Mouse (Mus musculus) heart, adult 2 months (tissue): ENCODE measurements around the gene Wfdc1. TPM values are rescaled to one million over a fixed set of nuclear protein-coding genes. Genes with fewer than 3 reads are reported as not detected.
A peak's percentile ranks its signal among the peaks of the same experiment; 100 is the strongest.

ENCODE experiments used
- DNase-seq, 2 experiments: peaks; one replicate each; pipeline ENCODE4 v3.0.0; 2021
- H3K27ac ChIP-seq: fragments of 200-600 bp; 2 replicates; pipeline ENCODE4 v1.8.1; 2022
- H3K27me3 ChIP-seq: fragments of 200-500 bp; 2 replicates; pipeline ENCODE4 v1.6.1; 2012; ENCODE audit warnings: mild to moderate bottlenecking, low read length, inconsistent platforms, mixed read lengths; ENCODE audit not compliant: control insufficient read depth, insufficient read depth
- H3K36me3 ChIP-seq: fragments of 200-500 bp; 2 replicates; pipeline ENCODE4 v1.6.1; 2012; ENCODE audit warnings: low read length, inconsistent platforms; ENCODE audit not compliant: control insufficient read depth, insufficient read depth
- H3K4me1 ChIP-seq: fragments of 200-500 bp; 2 replicates; pipeline ENCODE4 v1.6.1; 2011; ENCODE audit warnings: low read length; ENCODE audit not compliant: control insufficient read depth, insufficient read depth
- H3K4me3 ChIP-seq: fragments of 200-600 bp; 2 replicates; pipeline ENCODE4 v1.8.1; 2022
- H3K79me2 ChIP-seq: fragments of 200-500 bp; replicated peaks from 2 replicates; pipeline ENCODE4 v1.6.1; 2012; ENCODE audit warnings: mild to moderate bottlenecking, inconsistent platforms, low read length, moderate library complexity, mixed read lengths; ENCODE audit not compliant: control insufficient read depth, insufficient read depth
- H3K9ac ChIP-seq: fragments of 200-500 bp; 2 replicates; pipeline ENCODE4 v1.6.1; 2012; ENCODE audit warnings: low read depth, mild to moderate bottlenecking, control low read depth, inconsistent platforms, low read length, mixed read lengths
- CTCF ChIP-seq: fragments of 200-600 bp; IDR thresholded peaks from 2 replicates; pipeline ENCODE4 v1.8.1; 2022; ENCODE audit warnings: antibody characterized with exemption, mild to moderate bottlenecking, moderate library complexity
- EP300 ChIP-seq: fragments of 200-500 bp; IDR thresholded peaks from 2 replicates; pipeline ENCODE4 v1.6.1; 2011; ENCODE audit warnings: low read depth, low read length, control low read depth; ENCODE audit not compliant: insufficient read depth
- POLR2A ChIP-seq: fragments of 200-500 bp; IDR thresholded peaks from 2 replicates; pipeline ENCODE4 v1.6.1; 2011; ENCODE audit warnings: mild to moderate bottlenecking, low read depth, low read length, control low read depth; ENCODE audit not compliant: insufficient read depth
- WGBS: fragments of 180-500 bp; shearing (Covaris S2); methylation state at CpG from one replicate; pipeline ENCODE4 v1.1.7; 2018; 5-methylcytosine and 5-hydroxymethylcytosine counted together
- intact Hi-C: fragments of 180-260 bp; cut with DNase I; formaldehyde crosslinking; loops from one replicate; pipeline ENCODE4 v1.15.1; 2025
- polyA plus RNA-seq: library from polyadenylated mRNA; depleted of rRNA; stranded (reverse); fragments of >200 nt; gene quantifications from 2 replicates; pipeline ENCODE4 v1.2.3, GENCODE M21; 2012
- total RNA-seq, 2 experiments: library from RNA; stranded (reverse); gene quantifications; 2 replicates each; pipeline ENCODE4 v1.2.3; 2021

Gene Wfdc1
- total and polyA plus RNA-seq, 3 experiments, result 27.9 to 39.0 (median 33.2) TPM

DNA sequence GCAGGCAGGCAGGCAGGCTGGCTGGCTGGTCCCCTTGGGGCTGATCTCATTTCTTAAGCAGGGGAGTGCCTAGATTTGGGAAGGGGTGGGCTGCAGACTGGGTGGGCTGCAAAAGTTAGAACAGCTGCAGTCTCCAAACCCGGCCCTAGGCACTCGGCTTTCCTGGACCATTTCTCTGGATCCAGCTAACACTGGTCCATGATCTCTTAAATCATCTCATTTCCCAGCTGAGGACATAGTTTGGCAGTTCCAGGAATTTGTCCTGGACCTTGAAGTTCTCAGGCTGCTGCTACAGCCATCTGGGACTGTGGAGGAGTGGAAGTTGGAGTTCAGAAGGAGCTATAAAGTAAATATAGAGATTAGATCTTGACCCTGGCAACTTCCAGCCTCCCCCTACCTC is 14.8 kb upstream of the Wfdc1 start:
- Histone ChIP-seq H3K4me3 (no peak overlapping the region), H3K27ac (no peak overlapping the region), H3K27me3 (no peaks in the 10 kb centered on the region), H3K9ac (no peak overlapping the region), H3K4me1 (no peaks in the 10 kb centered on the region), H3K79me2 (no peaks in the 10 kb centered on the region), H3K36me3 (no peaks in the 10 kb centered on the region)
- WGBS, result 32% methylated on average over 2 of the region's 2 CpGs
- intact Hi-C loops, result no loop called here
- peak in 1 of 2 experiments; percentile 17 for DNase-seq
- TF ChIP-seq CTCF, result no peak
- TF ChIP-seq EP300, result no peak
- TF ChIP-seq POLR2A, result no peak

DNA sequence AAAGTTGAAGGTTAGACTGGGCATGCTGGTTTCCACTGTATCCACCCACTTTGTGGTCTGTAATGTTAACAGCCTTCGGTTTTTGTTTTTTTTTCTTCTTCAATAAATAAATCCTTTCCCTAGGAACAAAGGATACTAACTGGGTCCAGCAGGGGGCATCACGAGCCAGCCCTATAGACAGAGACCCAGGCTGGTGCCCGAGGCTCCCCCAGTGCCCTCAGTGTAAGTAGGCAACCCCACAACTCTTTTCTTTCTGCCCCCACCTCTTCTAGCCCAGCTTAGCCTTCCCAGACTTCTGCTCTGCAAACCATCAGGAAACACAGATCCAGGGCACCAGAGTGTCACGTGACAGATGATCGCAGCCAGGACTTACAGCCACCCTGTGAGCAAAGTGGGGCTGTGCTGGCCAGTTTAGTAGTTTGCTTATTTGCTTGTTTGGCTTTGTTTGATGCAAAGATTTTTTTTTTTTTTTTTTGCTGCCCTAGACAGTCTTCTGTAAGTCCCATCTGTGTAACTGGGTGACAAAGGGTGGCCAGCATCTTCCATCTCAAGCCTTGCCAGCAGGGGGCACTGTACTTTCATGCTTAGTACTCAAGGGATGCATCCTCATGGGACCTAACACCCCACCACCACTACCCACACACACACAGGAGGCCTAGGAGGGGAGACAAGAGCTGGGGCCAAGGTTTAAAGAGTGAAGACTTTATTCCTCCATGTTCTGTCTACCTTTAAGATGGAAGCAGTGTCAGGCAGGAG is 9.3 kb upstream of the Wfdc1 start:
- H3K9ac ChIP-seq, result no peak overlapping the region
- H3K27ac ChIP-seq, result no peak overlapping the region
- H3K4me1 ChIP-seq, result peaks cover 9% of the 10 kb centered on the region
- H3K36me3 ChIP-seq, result no peaks in the 10 kb centered on the region
- H3K27me3 ChIP-seq, result no peaks in the 10 kb centered on the region
- WGBS, result 29% methylated on average over 5 of the region's 5 CpGs
- intact Hi-C loops, result loop anchor here (1.0 kb wide), 1 partner anchor 19 kb away; no protein-coding TSS in a partner anchor
- TF ChIP-seq CTCF, result peak; percentile 53
- TF ChIP-seq POLR2A, result no peak
- 0 out of 2 replicates have a peak, but pooled peaks have one; percentile 62 for TF ChIP-seq EP300
- H3K4me3 ChIP-seq, result no peak overlapping the region
- DNase-seq, result peak; percentile 37 to 49
- no peaks in the 10 kb centered on the region for H3K79me2 ChIP-seq

GRCm38 (mm10) chr8:119661081-119661480 is 5.1 kb upstream of the Wfdc1 start:
- no peak for TF ChIP-seq CTCF
- TF ChIP-seq POLR2A, result no peak
- TF ChIP-seq EP300, result no peak
- peak overlapping the region; percentile 52 for H3K27ac ChIP-seq
- no peaks in the 10 kb centered on the region for H3K27me3 ChIP-seq
- no peak overlapping the region for H3K4me3 ChIP-seq
- whole genome bisulfite sequencing, result 9% methylated on average over 9 of the region's 9 CpGs
- H3K4me1 ChIP-seq, result peaks cover 16% of the 10 kb centered on the region
- peak overlapping the region; percentile 10 for H3K9ac ChIP-seq
- H3K79me2 ChIP-seq, result no peaks in the 10 kb centered on the region
- H3K36me3 ChIP-seq, result no peaks in the 10 kb centered on the region
- DNase-seq, result peak; percentile 77 to 85
- intact Hi-C loops, result no loop called here

DNA sequence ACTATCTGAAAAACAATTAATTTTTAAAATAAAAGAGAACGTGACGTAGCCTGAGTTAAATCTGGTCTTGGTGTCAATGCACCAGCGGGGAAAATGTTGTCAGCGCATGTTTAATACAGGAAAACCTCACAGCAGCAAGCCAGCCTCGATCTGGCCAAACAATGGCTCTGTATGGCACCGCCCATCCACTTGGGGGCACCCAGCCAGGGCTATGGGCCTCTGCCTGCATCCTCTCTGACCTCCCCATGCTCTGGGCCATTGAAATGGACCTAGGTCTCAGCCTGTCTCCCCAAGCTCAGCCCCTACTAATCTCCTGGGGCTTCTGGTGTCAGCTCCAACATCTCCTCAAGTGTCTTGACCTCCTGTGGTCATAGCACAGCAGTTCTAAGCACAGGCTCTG is 4.3 kb upstream of the Wfdc1 start:
- H3K36me3 ChIP-seq, result no peaks in the 10 kb centered on the region
- peak overlapping the region; percentile 52 for H3K27ac ChIP-seq
- TF ChIP-seq EP300, result no peak
- TF ChIP-seq POLR2A, result no peak
- no peak for TF ChIP-seq CTCF
- H3K79me2 ChIP-seq, result no peaks in the 10 kb centered on the region
- H3K27me3 ChIP-seq, result no peaks in the 10 kb centered on the region
- no peak for DNase-seq
- H3K9ac ChIP-seq, result no peak overlapping the region
- WGBS, result 49% methylated on average over 6 of the region's 6 CpGs
- intact Hi-C loops, result no loop called here
- H3K4me3 ChIP-seq, result no peak overlapping the region
- peaks cover 16% of the 10 kb centered on the region for H3K4me1 ChIP-seq

DNA sequence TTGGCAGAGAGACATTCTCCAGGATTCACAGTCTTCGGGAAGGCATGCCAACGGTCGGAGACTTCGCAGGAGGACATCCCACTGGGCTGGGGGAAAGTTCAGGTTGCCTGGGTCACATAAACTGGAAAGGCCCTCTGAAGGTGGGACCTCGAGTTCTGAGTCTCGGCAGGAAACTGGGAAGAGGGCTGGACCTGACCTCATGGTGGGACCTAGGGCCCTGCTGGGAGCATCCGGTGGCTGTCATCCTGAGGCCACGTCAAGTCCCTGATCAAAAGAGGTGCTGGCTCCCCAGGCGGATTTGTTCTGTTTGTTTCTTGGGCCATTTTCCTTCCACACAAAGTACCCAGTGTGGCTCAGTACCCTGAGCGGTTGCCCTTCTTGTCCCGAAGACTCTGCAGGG is 2.7 kb upstream of the Wfdc1 start:
- intact Hi-C loops, result no loop called here
- Histone ChIP-seq H3K79me2 (no peaks in the 10 kb centered on the region), H3K4me3 (no peak overlapping the region), H3K27me3 (no peaks in the 10 kb centered on the region), H3K36me3 (no peaks in the 10 kb centered on the region), H3K27ac (no peak overlapping the region), H3K9ac (no peak overlapping the region), H3K4me1 (peaks cover 16% of the 10 kb centered on the region)
- 63% methylated on average over 11 of the region's 11 CpGs for WGBS
- DNase-seq, result no peak
- no peak for TF ChIP-seq CTCF
- TF ChIP-seq EP300, result no peak
- TF ChIP-seq POLR2A, result no peak

GRCm38 (mm10) chr8:119665270-119665669 is 895 bp upstream of the Wfdc1 start:
- TF ChIP-seq CTCF, result no peak
- TF ChIP-seq EP300, result no peak
- no peak for TF ChIP-seq POLR2A
- Histone ChIP-seq H3K4me3 (no peak overlapping the region), H3K27me3 (no peaks in the 10 kb centered on the region), H3K9ac (no peak overlapping the region; the same call in 1 of the 2 replicates), H3K27ac (peak overlapping the region; percentile 83), H3K36me3 (no peaks in the 10 kb centered on the region), H3K79me2 (no peaks in the 10 kb centered on the region), H3K4me1 (peaks cover 16% of the 10 kb centered on the region)
- DNase-seq, result peak; percentile 53 to 55
- WGBS, result 51% methylated on average over 6 of the region's 6 CpGs
- intact Hi-C loops, result no loop called here
